Mouse (Mus musculus): ENCODE results near the gene 9130019O22Rik. TPM values are rescaled to one million over a fixed set of nuclear protein-coding genes. Genes with fewer than 3 reads are reported as not detected.
"Not testable (repeated sequence)": the region's sequence is repeated elsewhere in the genome, so short reads cannot be mapped to it uniquely, and the experiment has no call there.

Gene 9130019O22Rik
- polyA plus RNA-seq, 1 experiment from 2014 or later, result 6.2 TPM

DNA sequence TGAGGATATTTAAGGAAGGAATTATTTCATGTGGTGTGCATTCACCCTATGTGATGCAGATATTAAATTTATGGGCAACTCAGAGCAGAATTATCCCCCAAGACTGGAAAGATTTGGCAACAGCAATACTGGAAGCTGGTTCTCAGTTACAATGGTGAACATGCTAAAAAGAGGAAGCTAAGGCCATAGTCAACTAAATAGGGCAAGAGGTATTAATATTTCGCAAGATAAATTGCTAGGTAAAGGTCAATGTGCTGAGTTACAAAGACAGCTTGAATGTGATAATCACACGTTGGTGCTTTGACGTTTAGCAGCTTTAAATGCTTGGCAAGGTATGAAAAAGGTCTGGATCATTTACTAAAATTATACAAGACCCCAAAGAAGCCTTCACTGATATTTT is 31.2 kb downstream of the 9130019O22Rik start:
- no peak for ATAC-seq (ENCODE audit: insufficient number of reproducible peaks, low FRiP score, low TSS enrichment, low read depth)
- H3K27me3 ChIP-seq, result peaks cover 6% of the 10 kb centered on the region
- H3K9me3 ChIP-seq (replicated peaks), result no peaks in the 10 kb centered on the region
- no peak overlapping the region for H3K4me3 ChIP-seq (replicated peaks)
- 67% methylated on average over 3 of the region's 3 CpGs for WGBS
- H3K27ac ChIP-seq (replicated peaks), result no peak overlapping the region
- H3K9ac ChIP-seq, result no peak overlapping the region
- H3K4me1 ChIP-seq, result no peaks in the 10 kb centered on the region
- H3K36me3 ChIP-seq, result no peaks in the 10 kb centered on the region
- H3K4me2 ChIP-seq (replicated peaks), result no peak overlapping the region

- Histone ChIP-seq H3K27me3 (no peaks in the 10 kb centered on the region; the same call in 1 of the 2 replicates), H3K36me3 (no peaks in the 10 kb centered on the region), H3K4me1 (peaks cover 7% of the 10 kb centered on the region), H3K27ac (replicated peaks) (no peak overlapping the region), H3K4me3 (replicated peaks) (no peak overlapping the region), H3K4me2 (replicated peaks) (no peak overlapping the region), H3K9ac (no peak overlapping the region), H3K9me3 (replicated peaks) (no peaks in the 10 kb centered on the region)
- no peak for ATAC-seq (ENCODE audit: insufficient number of reproducible peaks, low FRiP score, low TSS enrichment, low read depth)
- WGBS, result 75% methylated on average over 5 of the region's 5 CpGs
Measured at GRCm38 (mm10) chr7:127351230-127352004, 35.5 kb downstream of the 9130019O22Rik start.

GRCm38 (mm10) chr7:127346676-127347075 is 40.3 kb downstream of the 9130019O22Rik start:
- 20% methylated on average over 8 of the region's 8 CpGs for WGBS

DNA sequence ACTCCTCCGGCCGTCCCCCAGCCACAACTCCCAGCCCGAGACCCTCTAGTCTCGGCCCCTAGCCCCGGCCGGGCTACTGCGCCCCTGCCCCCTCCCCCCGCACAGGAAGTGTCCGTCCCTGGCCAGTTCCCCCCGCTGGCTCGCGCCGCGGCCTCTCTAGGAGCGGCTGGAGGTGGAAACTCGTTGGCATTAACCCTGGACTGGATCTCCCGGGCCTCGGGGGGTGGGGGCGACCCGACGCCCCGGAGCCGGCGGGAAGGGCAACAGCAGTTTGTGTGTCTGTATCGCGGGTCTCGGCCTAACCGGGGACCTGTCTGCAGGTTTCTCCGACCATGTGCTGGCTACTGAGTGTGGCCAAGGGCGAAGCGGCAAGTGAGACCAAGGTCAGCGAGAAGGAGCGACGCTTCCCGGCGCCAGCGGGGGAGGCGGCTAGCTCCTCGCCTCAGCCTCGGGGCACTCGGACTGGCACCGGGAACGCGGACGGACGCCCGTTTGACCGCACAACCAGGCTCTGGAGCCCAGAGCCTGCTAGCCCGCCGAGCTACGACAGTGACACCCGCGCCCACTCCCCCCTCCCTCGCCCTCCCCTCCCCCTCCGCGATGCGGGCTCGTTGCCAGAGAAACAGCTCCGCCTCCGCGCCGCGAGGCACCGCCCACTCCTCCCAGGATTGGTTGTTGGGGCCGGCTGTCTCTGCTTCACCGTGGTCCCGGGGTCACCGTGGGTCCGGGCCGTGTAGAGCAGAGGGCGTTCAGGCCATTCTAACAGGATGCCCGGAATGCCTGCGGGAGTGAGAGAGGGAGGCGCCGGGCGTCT is 41.2 kb downstream of the 9130019O22Rik start, which contains the start of gene Zfp768:
Gene Zfp768, minus strand, starts transcription at position 78 of the 814 bp plus-strand sequence.
- Histone ChIP-seq H3K4me2 (replicated peaks) (peak within 1 kb of the TSS; percentile 75), H3K4me1 (peaks cover 23% of the 10 kb centered on the region), H3K9me3 (replicated peaks) (no peaks in the 10 kb centered on the region), H3K36me3 (peaks cover 18% of the 10 kb centered on the region), H3K27ac (replicated peaks) (peak within 1 kb of the TSS; percentile 95), H3K9ac (peak within 1 kb of the TSS; percentile 87), H3K27me3 (no peaks in the 10 kb centered on the region), H3K4me3 (replicated peaks) (peak within 1 kb of the TSS; percentile 88)
- WGBS, result under 1% methylated on average over 74 of the region's 76 CpGs
- ATAC-seq (ENCODE audit: insufficient number of reproducible peaks, low FRiP score, low TSS enrichment, low read depth), result peak; percentile 93

More at GRCm38 (mm10) chr7:127346676-127347075, 40.3 kb downstream of the 9130019O22Rik start:
- Histone ChIP-seq H3K27me3 (no peaks in the 10 kb centered on the region), H3K36me3 (peaks cover 13% of the 10 kb centered on the region), H3K9me3 (replicated peaks) (no peaks in the 10 kb centered on the region), H3K4me2 (replicated peaks) (peak overlapping the region; percentile 75), H3K27ac (replicated peaks) (no peak overlapping the region), H3K4me1 (peaks cover 23% of the 10 kb centered on the region), H3K9ac (no peak overlapping the region), H3K4me3 (replicated peaks) (peak overlapping the region; percentile 88)
- ATAC-seq (ENCODE audit: insufficient number of reproducible peaks, low FRiP score, low TSS enrichment, low read depth), result no peak

DNA sequence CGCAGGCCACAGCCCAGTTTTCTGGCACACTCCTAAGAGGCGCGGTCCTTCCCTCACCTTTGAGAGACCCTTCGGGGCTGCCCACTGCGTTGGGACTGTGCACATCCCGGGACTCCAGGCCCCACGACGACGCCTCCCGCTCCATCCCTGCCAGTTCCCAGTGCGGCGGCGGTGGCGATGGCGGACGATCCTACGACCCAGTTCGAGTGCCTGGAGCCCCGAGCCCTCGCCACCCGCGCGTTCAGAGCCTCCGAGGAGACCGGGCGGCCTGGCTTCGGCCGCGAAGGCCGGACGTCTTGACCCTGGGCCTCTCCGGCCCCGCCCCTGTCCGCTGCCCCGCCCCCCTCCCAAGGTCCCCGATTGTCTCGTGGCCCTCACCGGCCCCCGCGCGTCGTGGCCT is 41.9 kb downstream of the 9130019O22Rik start:
- H3K27ac ChIP-seq (replicated peaks), result peak overlapping the region; percentile 95
- peaks cover 18% of the 10 kb centered on the region for H3K36me3 ChIP-seq
- no peaks in the 10 kb centered on the region for H3K27me3 ChIP-seq
- H3K4me1 ChIP-seq, result peaks cover 23% of the 10 kb centered on the region
- peak; percentile 58; the same call in 1 of the 2 replicates for ATAC-seq (ENCODE audit: insufficient number of reproducible peaks, low FRiP score, low TSS enrichment, low read depth)
- H3K4me3 ChIP-seq (replicated peaks), result peak overlapping the region; percentile 88
- no peaks in the 10 kb centered on the region for H3K9me3 ChIP-seq (replicated peaks)
- WGBS, result under 1% methylated on average over 41 of the region's 42 CpGs
- H3K4me2 ChIP-seq (replicated peaks), result peak overlapping the region; percentile 75
- H3K9ac ChIP-seq, result peak overlapping the region; percentile 87

- 89% methylated on average over 8 of the region's 8 CpGs for whole genome bisulfite sequencing
- no peak for ATAC-seq (ENCODE audit: insufficient number of reproducible peaks, low FRiP score, low TSS enrichment, low read depth)
- no peaks in the 10 kb centered on the region for H3K27me3 ChIP-seq
Measured at GRCm38 (mm10) chr7:127344371-127344770, 42.6 kb downstream of the 9130019O22Rik start.

DNA sequence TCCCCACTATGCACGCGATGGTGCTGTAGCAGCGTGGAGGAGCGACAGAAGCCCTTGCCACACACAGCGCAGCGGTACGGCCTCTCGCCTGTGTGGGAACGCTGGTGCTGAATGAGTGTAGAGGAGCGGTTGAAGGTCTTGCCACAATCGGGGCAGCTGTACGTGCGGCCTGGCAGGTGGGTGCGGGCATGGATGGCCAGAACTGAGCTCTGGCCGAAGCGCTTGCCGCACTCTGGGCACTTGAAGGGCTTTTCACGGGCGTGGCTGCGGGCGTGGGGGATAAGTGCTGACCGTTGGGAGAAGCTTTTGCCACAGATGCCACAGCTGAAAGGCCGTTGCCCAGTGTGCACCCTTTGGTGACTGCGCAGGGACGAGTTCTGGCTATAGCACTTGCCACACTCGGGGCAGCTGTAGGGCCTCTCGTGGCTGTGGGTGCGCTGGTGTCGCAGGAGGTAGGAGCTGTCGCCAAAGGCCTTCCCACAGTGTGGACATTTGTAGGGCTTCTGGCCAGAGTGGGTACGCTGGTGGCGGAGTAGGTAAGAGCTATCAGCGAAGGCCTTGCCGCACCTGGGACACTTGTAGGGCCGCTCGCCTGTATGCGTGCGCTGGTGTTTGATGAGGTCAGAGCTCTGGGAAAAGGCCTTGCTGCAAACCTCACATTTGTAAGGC is 43.5 kb downstream of the 9130019O22Rik start:
- H3K27me3 ChIP-seq, result no peaks in the 10 kb centered on the region
- no peaks in the 10 kb centered on the region for H3K9me3 ChIP-seq (replicated peaks)
- H3K9ac ChIP-seq, result no peak overlapping the region
- ATAC-seq (ENCODE audit: insufficient number of reproducible peaks, low FRiP score, low TSS enrichment, low read depth), result no peak
- WGBS, result 94% methylated on average over 38 of the region's 38 CpGs
- H3K27ac ChIP-seq (replicated peaks), result no peak overlapping the region
- peaks cover 18% of the 10 kb centered on the region for H3K36me3 ChIP-seq
- peaks cover 23% of the 10 kb centered on the region for H3K4me1 ChIP-seq
- H3K4me2 ChIP-seq (replicated peaks), result no peak overlapping the region
- 0 out of 2 replicates have a peak overlapping the region, but pooled peaks have one; percentile 88 for H3K4me3 ChIP-seq (replicated peaks)

More at GRCm38 (mm10) chr7:127344371-127344770, 42.6 kb downstream of the 9130019O22Rik start:
- Histone ChIP-seq H3K9me3 (replicated peaks) (no peaks in the 10 kb centered on the region), H3K36me3 (peaks cover 18% of the 10 kb centered on the region), H3K4me1 (peaks cover 23% of the 10 kb centered on the region), H3K27ac (replicated peaks) (no peak overlapping the region), H3K9ac (peak overlapping the region; percentile 87), H3K4me2 (replicated peaks) (peak overlapping the region; percentile 75), H3K4me3 (replicated peaks) (peak overlapping the region; percentile 88)

DNA sequence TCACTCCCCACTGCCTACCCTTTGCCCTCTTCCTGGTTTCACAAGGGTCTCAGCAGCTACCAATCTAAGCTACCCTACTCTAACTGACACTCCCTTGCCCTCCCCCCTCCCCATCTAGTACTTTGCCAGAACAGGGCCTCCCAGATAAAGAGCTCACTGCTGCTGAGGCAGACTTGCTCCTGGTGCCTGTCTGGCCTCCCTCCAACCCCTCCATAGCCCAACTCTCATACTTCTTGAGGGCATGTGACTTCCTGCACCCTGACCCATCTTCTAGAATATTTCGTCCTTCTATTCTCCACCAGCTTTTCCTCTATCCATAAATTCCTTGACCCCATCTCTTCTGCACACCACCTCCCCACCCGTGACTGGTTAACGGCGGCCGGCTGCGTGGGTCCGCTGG is 44.1 kb downstream of the 9130019O22Rik start:
- Histone ChIP-seq H3K4me3 (replicated peaks) (no peak overlapping the region), H3K9ac (no peak overlapping the region), H3K9me3 (replicated peaks) (no peaks in the 10 kb centered on the region), H3K27ac (replicated peaks) (no peak overlapping the region), H3K27me3 (no peaks in the 10 kb centered on the region), H3K36me3 (peaks cover 18% of the 10 kb centered on the region), H3K4me2 (replicated peaks) (no peak overlapping the region), H3K4me1 (peaks cover 23% of the 10 kb centered on the region)
- 95% methylated on average over 7 of the region's 7 CpGs for WGBS
- no peak for ATAC-seq (ENCODE audit: insufficient number of reproducible peaks, low FRiP score, low TSS enrichment, low read depth)

DNA sequence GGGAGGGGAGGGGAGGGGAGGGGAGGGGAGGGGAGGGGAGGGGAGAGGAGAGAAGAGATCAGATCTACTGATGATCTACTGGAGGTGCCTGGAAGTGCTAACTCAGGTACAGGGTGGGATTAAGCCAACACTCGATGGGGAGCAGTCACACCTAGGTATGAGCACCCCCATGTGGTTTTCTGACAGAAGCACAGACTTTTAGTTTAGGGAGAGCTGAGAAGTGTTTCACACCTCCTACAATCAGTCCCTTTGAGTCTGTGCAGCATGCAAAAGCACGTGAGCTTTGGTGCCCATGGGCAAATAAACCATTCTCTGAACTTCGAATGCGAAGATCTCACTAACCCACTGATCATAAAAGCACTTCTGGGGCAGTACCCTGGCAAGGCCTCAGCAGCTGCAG is 44.6 kb downstream of the 9130019O22Rik start:
- Histone ChIP-seq H3K36me3 (peaks cover 18% of the 10 kb centered on the region), H3K4me1 (peaks cover 23% of the 10 kb centered on the region), H3K27me3 (no peaks in the 10 kb centered on the region), H3K4me2 (replicated peaks) (no peak overlapping the region), H3K4me3 (replicated peaks) (no peak overlapping the region), H3K27ac (replicated peaks) (no peak overlapping the region), H3K9me3 (replicated peaks) (no peaks in the 10 kb centered on the region), H3K9ac (no peak overlapping the region)
- no peak for ATAC-seq (ENCODE audit: insufficient number of reproducible peaks, low FRiP score, low TSS enrichment, low read depth)
- 71% methylated on average over 4 of the region's 4 CpGs for WGBS

DNA sequence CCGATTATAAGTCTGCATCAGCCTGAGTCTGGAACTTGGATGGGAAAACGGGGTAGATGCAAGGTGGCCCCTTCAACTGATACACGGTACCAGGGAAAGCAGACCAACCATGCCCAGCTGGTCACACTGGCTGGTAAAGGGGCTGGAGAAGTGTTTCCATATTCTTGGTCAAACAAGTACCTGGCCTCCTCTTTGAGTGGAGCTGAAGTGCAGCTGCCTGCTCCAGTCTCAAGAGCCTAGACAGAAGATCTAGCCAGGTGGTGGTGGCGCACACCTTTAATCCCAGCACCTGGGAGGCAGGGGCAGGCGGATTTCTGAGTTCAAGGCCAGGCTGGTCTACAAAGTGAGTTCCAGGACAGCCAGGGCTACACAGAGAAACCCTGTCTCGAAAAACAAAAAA is 45.1 kb downstream of the 9130019O22Rik start:
- Histone ChIP-seq H3K36me3 (peaks cover 18% of the 10 kb centered on the region), H3K4me1 (peaks cover 19% of the 10 kb centered on the region)
- not testable (repeated sequence) for H3K4me3 ChIP-seq (replicated peaks); ATAC-seq (ENCODE audit: insufficient number of reproducible peaks, low FRiP score, low TSS enrichment, low read depth); H3K9ac ChIP-seq; H3K9me3 ChIP-seq (replicated peaks); H3K27me3 ChIP-seq; H3K4me2 ChIP-seq (replicated peaks); H3K27ac ChIP-seq (replicated peaks)
- WGBS, result 94% methylated on average over 6 of the region's 6 CpGs

DNA sequence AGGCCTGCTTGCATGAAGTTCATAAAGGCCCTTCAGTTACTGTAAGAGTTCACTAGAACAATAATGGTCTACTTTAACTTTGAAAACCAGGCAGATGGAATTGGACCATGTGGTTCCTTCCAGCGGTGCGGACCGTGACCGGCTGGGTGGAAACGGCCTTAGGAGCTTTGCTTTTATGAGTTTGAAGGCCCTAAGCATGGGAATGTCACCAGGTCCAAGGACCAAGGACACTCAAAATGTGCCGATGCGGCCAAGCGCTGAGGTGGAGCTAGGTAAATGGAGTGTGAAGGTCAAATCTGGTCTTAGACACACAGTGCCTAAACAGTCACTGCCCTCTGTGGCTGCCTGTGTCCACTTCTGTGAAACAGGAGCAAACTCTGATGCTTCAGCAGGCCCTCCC is 45.6 kb downstream of the 9130019O22Rik start:
- H3K9ac ChIP-seq, result no peak overlapping the region
- ATAC-seq (ENCODE audit: insufficient number of reproducible peaks, low FRiP score, low TSS enrichment, low read depth), result no peak
- H3K4me2 ChIP-seq (replicated peaks), result no peak overlapping the region
- H3K4me1 ChIP-seq, result peaks cover 15% of the 10 kb centered on the region
- no peaks in the 10 kb centered on the region for H3K27me3 ChIP-seq
- 89% methylated on average over 8 of the region's 8 CpGs for WGBS
- no peak overlapping the region for H3K4me3 ChIP-seq (replicated peaks)
- H3K27ac ChIP-seq (replicated peaks), result no peak overlapping the region
- peaks cover 18% of the 10 kb centered on the region for H3K36me3 ChIP-seq
- no peaks in the 10 kb centered on the region for H3K9me3 ChIP-seq (replicated peaks)

Data from embryonic facial prominence, embryonic 15.5 days (tissue).